Mouse (Mus musculus) embryo, embryonic 9.5 days (tissue): Measurements from ENCODE around the gene Prb1.
"Not testable (repeated sequence)": the region's sequence is repeated elsewhere in the genome, so short reads cannot be mapped to it uniquely, and the experiment has no call there.

ENCODE experiments used
- DNase-seq: peaks from one replicate; pipeline ENCODE4 v3.0.0-alpha.2; 2017; ENCODE audit errors: extremely low spot score

Prb1 gene

DNA sequence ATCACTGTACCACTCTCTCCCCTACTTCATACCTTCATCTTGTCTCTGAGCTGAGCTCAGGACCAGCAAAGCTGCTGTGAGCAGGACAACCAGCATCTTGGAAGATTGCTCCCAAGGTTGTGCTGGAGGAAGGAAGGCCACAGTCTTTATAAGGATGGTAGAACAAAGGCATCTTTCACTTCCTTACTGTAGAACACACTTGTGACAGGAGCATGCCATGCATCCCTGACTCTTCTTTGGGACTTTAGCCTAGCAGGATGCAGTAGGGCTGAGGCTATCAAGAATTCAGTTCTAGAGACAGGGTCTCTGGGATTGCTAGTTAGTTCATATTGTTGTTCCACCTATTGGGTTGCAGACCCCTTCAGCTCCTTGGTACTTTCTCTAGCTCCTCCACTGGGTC lies at the start of gene Prb1:
Prb1 (minus strand) TSS at position 101 of the 400 bp plus-strand sequence.
- DNase-seq: not testable (repeated sequence)
